Mouse (Mus musculus): Measurements from ENCODE around the gene Slc35b2. TPM values are rescaled to one million over a fixed set of nuclear protein-coding genes. Genes with fewer than 3 reads are reported as not detected.

Slc35b2 gene
- polyA plus RNA-seq, 1 experiment from 2014 or later: 47.9 TPM

GRCm38 (mm10) chr17:45566360-45567161 lies 2.9 kb downstream of the Slc35b2 start:
- WGBS (ENCODE audit: insufficient replicate concordance): 65% methylated on average over 18 of the region's 18 CpGs
- Histone ChIP-seq H3K27me3 (ENCODE audit: insufficient read depth, low read length) (no peaks in the 10 kb centered on the region), H3K4me1 (ENCODE audit: insufficient read depth) (peaks cover 23% of the 10 kb centered on the region), H3K9ac (replicated peaks) (no peak overlapping the region), H3K4me2 (ENCODE audit: low read depth, low read length) (no peak overlapping the region), H3K9me3 (ENCODE audit: low read length) (no peaks in the 10 kb centered on the region), H3K36me3 (replicated peaks; ENCODE audit: insufficient read depth, low read length) (peaks cover 62% of the 10 kb centered on the region), H3K27ac (ENCODE audit: low read depth) (peak overlapping the region; percentile 60), H3K4me3 (ENCODE audit: low read depth, low read length) (no peak overlapping the region)
- DNase-seq: peak; percentile 31
- no peak for TF ChIP-seq EP300 (IDR thresholded peaks at IDR 0.05; ENCODE audit: low read depth)
- no peak for TF ChIP-seq CTCF (IDR thresholded peaks at IDR 0.05; ENCODE audit: low read depth)
- ATAC-seq: no peak

- H3K36me3 ChIP-seq (replicated peaks; ENCODE audit: insufficient read depth, low read length): peaks cover 64% of the 10 kb centered on the region
- H3K4me2 ChIP-seq (ENCODE audit: low read depth, low read length): no peak overlapping the region
- H3K27ac ChIP-seq (ENCODE audit: low read depth): peak overlapping the region; percentile 60
- TF ChIP-seq CTCF (IDR thresholded peaks at IDR 0.05; ENCODE audit: low read depth): no peak
- TF ChIP-seq EP300 (IDR thresholded peaks at IDR 0.05; ENCODE audit: low read depth): no peak
- H3K4me3 ChIP-seq (ENCODE audit: low read depth, low read length): no peak overlapping the region
- DNase-seq (peak; percentile 34), ATAC-seq (0 out of 2 replicates have a peak, but pooled peaks have one; percentile 7)
- WGBS (ENCODE audit: insufficient replicate concordance): 64% methylated on average over 4 of the region's 4 CpGs
- H3K4me1 ChIP-seq (ENCODE audit: insufficient read depth): peaks cover 27% of the 10 kb centered on the region
- no peaks in the 10 kb centered on the region for H3K9me3 ChIP-seq (ENCODE audit: low read length)
- no peak overlapping the region for H3K9ac ChIP-seq (replicated peaks)
- no peaks in the 10 kb centered on the region for H3K27me3 ChIP-seq (ENCODE audit: insufficient read depth, low read length)
Measured at GRCm38 (mm10) chr17:45567162-45567601, 3.5 kb downstream of the Slc35b2 start.

- Histone ChIP-seq H3K9ac (replicated peaks) (no peak overlapping the region), H3K4me1 (ENCODE audit: insufficient read depth) (peaks cover 26% of the 10 kb centered on the region), H3K27ac (ENCODE audit: low read depth) (no peak overlapping the region), H3K4me2 (ENCODE audit: low read depth, low read length) (no peak overlapping the region), H3K9me3 (ENCODE audit: low read length) (no peaks in the 10 kb centered on the region), H3K36me3 (replicated peaks; ENCODE audit: insufficient read depth, low read length) (peaks cover 64% of the 10 kb centered on the region), H3K27me3 (ENCODE audit: insufficient read depth, low read length) (no peaks in the 10 kb centered on the region), H3K4me3 (ENCODE audit: low read depth, low read length) (no peak overlapping the region)
- no peak for DNase-seq
- no peak for ATAC-seq
- TF ChIP-seq CTCF (IDR thresholded peaks at IDR 0.05; ENCODE audit: low read depth): no peak
- TF ChIP-seq EP300 (IDR thresholded peaks at IDR 0.05; ENCODE audit: low read depth): no peak
- WGBS (ENCODE audit: insufficient replicate concordance): 83% methylated on average over 12 of the region's 12 CpGs
Measured at GRCm38 (mm10) chr17:45568990-45569389, 5.3 kb downstream of the Slc35b2 start.

GRCm38 (mm10) chr17:45569999-45570398 lies 6.3 kb downstream of the Slc35b2 start:
- TF ChIP-seq CTCF (IDR thresholded peaks at IDR 0.05; ENCODE audit: low read depth): no peak
- TF ChIP-seq EP300 (IDR thresholded peaks at IDR 0.05; ENCODE audit: low read depth): no peak
- Histone ChIP-seq H3K27ac (ENCODE audit: low read depth) (no peak overlapping the region), H3K36me3 (replicated peaks; ENCODE audit: insufficient read depth, low read length) (peaks cover 64% of the 10 kb centered on the region), H3K4me2 (ENCODE audit: low read depth, low read length) (no peak overlapping the region), H3K9me3 (ENCODE audit: low read length) (no peaks in the 10 kb centered on the region), H3K4me3 (ENCODE audit: low read depth, low read length) (no peak overlapping the region), H3K9ac (replicated peaks) (no peak overlapping the region), H3K4me1 (ENCODE audit: insufficient read depth) (peaks cover 23% of the 10 kb centered on the region), H3K27me3 (ENCODE audit: insufficient read depth, low read length) (no peaks in the 10 kb centered on the region)
- WGBS (ENCODE audit: insufficient replicate concordance): 80% methylated on average over 4 of the region's 4 CpGs
- ATAC-seq (no peak), DNase-seq (no peak)

GRCm38 (mm10) chr17:45572103-45573086 lies 8.7 kb downstream of the Slc35b2 start:
- Histone ChIP-seq H3K9me3 (ENCODE audit: low read length) (no peaks in the 10 kb centered on the region), H3K36me3 (replicated peaks; ENCODE audit: insufficient read depth, low read length) (peaks cover 42% of the 10 kb centered on the region), H3K9ac (replicated peaks) (peak overlapping the region; percentile 98), H3K27me3 (ENCODE audit: insufficient read depth, low read length) (no peaks in the 10 kb centered on the region), H3K4me2 (ENCODE audit: low read depth, low read length) (peak overlapping the region; percentile 98), H3K4me1 (ENCODE audit: insufficient read depth) (peaks cover 20% of the 10 kb centered on the region), H3K27ac (ENCODE audit: low read depth) (peak overlapping the region; percentile 96), H3K4me3 (ENCODE audit: low read depth, low read length) (peak overlapping the region; percentile 100)
- DNase-seq (peak; percentile 82), ATAC-seq (peak; percentile 58)
- TF ChIP-seq CTCF (IDR thresholded peaks at IDR 0.05; ENCODE audit: low read depth) (peak; percentile 11; the same call in 1 of the 2 replicates), EP300 (IDR thresholded peaks at IDR 0.05; ENCODE audit: low read depth) (no peak)
- WGBS (ENCODE audit: insufficient replicate concordance): under 1% methylated on average over 48 of the region's 57 CpGs
